11 mouse cellular contexts compared by ENCODE assay signal in genomic region chr4:108024641-108025040, GRCm38 (mm10). TPM values are rescaled to one million over a fixed set of nuclear protein-coding genes. Genes with fewer than 3 reads are reported as not detected.
DNase-seq lines count a peak whose midpoint lies in the region; ATAC-seq and TF ChIP-seq lines count a peak whose summit lies in the region.
"Had no signal": no experiment of that assay in that cellular context is flagged by ENCODE, and none has a peak within 500 bp of the region (broad histone marks: within the 10 kb centered on the region; RNA-seq: fewer than 3 reads in every experiment).

No protein-coding gene starts in this region.

- H3K9ac ChIP-seq in intestine, embryonic 16.5 days (ENCODE audit: low read depth, low read length) = no peak overlapping the region
- no peak overlapping the region for H3K9ac ChIP-seq in lung, embryonic 14.5 days
- H3K9ac ChIP-seq: limb, embryonic 13.5 days had no signal

- no peaks in the 10 kb centered on the region for H3K27me3 ChIP-seq in intestine, embryonic 16.5 days (replicated peaks; ENCODE audit: control insufficient read depth, insufficient read depth, low read length)
- H3K27me3 ChIP-seq in lung, embryonic 14.5 days (ENCODE audit: insufficient read depth, low read length) = peaks cover 5% of the 10 kb centered on the region; the same call in 1 of the 2 replicates
- H3K27me3 ChIP-seq in midbrain, embryonic 10.5 days (ENCODE audit: low read depth, poor library complexity, severe bottlenecking) = peaks cover 55% of the 10 kb centered on the region

- no peak overlapping the region for H3K4me2 ChIP-seq in intestine, embryonic 16.5 days (ENCODE audit: low read depth, low read length)
- no peak overlapping the region for H3K4me2 ChIP-seq in lung, embryonic 14.5 days

- DNase-seq in adipocyte (ENCODE audit: low spot score) = peak; percentile 64
- peak; percentile 78 for DNase-seq in gastrocnemius, postnatal 25 days
- DNase-seq in lung, embryonic 14.5 days = peak; percentile 31
- DNase-seq in right cerebral cortex, adult 18-20 months = no peak
- DNase-seq in yolk sac, embryonic 10.5 days (ENCODE audit: low spot score) = no peak
- no peak for DNase-seq in midbrain, embryonic 10.5 days (ENCODE audit: low spot score)
- DNase-seq: right cerebral cortex, postnatal 25 days; thymus, postnatal 36 days had no signal

- no peaks in the 10 kb centered on the region for H3K36me3 ChIP-seq in intestine, embryonic 16.5 days (ENCODE audit: control insufficient read depth, insufficient read depth, low read length)
- H3K36me3 ChIP-seq in lung, embryonic 14.5 days (ENCODE audit: insufficient read depth) = no peaks in the 10 kb centered on the region
- H3K36me3 ChIP-seq in midbrain, embryonic 10.5 days = no peaks in the 10 kb centered on the region
- H3K36me3 ChIP-seq: limb, embryonic 13.5 days had no signal

- TF ChIP-seq CTCF in lung, embryonic 14.5 days (IDR thresholded peaks at IDR 0.05; ENCODE audit: low read depth) = no peak

- 64% methylated on average over 5 of the region's 5 CpGs for WGBS in intestine, embryonic 16.5 days
- 61% methylated on average over 5 of the region's 5 CpGs for WGBS in lung, embryonic 14.5 days
- WGBS in midbrain, embryonic 10.5 days = 66% methylated on average over 5 of the region's 5 CpGs

- H3K27ac ChIP-seq in intestine, embryonic 16.5 days (ENCODE audit: low read length) = peak overlapping the region; percentile 10; the same call in 1 of the 2 replicates
- H3K27ac ChIP-seq in lung, embryonic 14.5 days (ENCODE audit: low read depth) = no peak overlapping the region
- H3K27ac ChIP-seq in midbrain, embryonic 10.5 days (replicated peaks) = no peak overlapping the region
- H3K27ac ChIP-seq: limb, embryonic 13.5 days had no signal

- H3K4me1 ChIP-seq in intestine, embryonic 16.5 days (ENCODE audit: control insufficient read depth, insufficient read depth, low read length) = peaks cover 9% of the 10 kb centered on the region; the same call in 1 of the 2 replicates
- H3K4me1 ChIP-seq in lung, embryonic 14.5 days (ENCODE audit: insufficient read depth) = no peaks in the 10 kb centered on the region
- peaks cover 17% of the 10 kb centered on the region for H3K4me1 ChIP-seq in midbrain, embryonic 10.5 days

- no peak overlapping the region for H3K4me3 ChIP-seq in intestine, embryonic 16.5 days (ENCODE audit: low read length)
- H3K4me3 ChIP-seq in lung, embryonic 14.5 days (ENCODE audit: low read depth, low read length) = no peak overlapping the region
- H3K4me3 ChIP-seq in midbrain, embryonic 10.5 days = no peak overlapping the region
- H3K4me3 ChIP-seq: limb, embryonic 13.5 days had no signal

- peak; percentile 81 for ATAC-seq in intestine, embryonic 16.5 days
- ATAC-seq in lung, embryonic 14.5 days (ENCODE audit: insufficient read depth) = no peak

- no peaks in the 10 kb centered on the region for H3K9me3 ChIP-seq in intestine, embryonic 16.5 days (ENCODE audit: control insufficient read depth, low read length)
- no peaks in the 10 kb centered on the region for H3K9me3 ChIP-seq in lung, embryonic 14.5 days (ENCODE audit: low read depth, low read length)
- no peaks in the 10 kb centered on the region for H3K9me3 ChIP-seq in midbrain, embryonic 10.5 days (replicated peaks)
- H3K9me3 ChIP-seq: limb, embryonic 13.5 days had no signal

RNA-seq across cellular contexts. Expression of gene Slc1a7, which starts 56.5 kb away (rescaled TPM):
- under 1 TPM; 0.11 to 0.26 TPM for total RNA-seq in gastrocnemius, postnatal 25 days (2021)
- polyA plus RNA-seq in intestine, embryonic 16.5 days (2015; fragmentation: Nextera tagmentation; extraction: Ambion mirVana) = 0.12 and 0.15 TPM in 2 replicates
- polyA plus RNA-seq in lung, embryonic 14.5 days (2014; fragmentation: Nextera tagmentation; extraction: Ambion mirVana) = 0.05 and 0.09 TPM in 2 replicates
- polyA plus RNA-seq in midbrain, embryonic 10.5 days (2016; fragmentation: Nextera tagmentation; extraction: Ambion mirVana) = 0.07 TPM in 1 of 2 replicates, not detected in the other
- total RNA-seq: common myeloid progenitor, adult 5-6 weeks had no signal
- polyA plus RNA-seq: limb, embryonic 13.5 days had no signal

Comparison
In these comparisons a context has a peak if more than half of its experiments do, and no peak if none do; other contexts are left out.
1. DNase-seq: peak in adipocyte (single experiment), gastrocnemius, postnatal 25 days (single experiment) and lung, embryonic 14.5 days (single experiment); none in right cerebral cortex, adult 18-20 months (single experiment), yolk sac, embryonic 10.5 days (single experiment) and midbrain, embryonic 10.5 days (single experiment).